Mouse (Mus musculus): ENCODE measurements around the gene Fjx1. TPM values are rescaled to one million over a fixed set of nuclear protein-coding genes. Genes with fewer than 3 reads are reported as not detected.

Fjx1 gene
- polyA plus RNA-seq, 1 experiment from 2014 or later, result 13.3 TPM

Other genes with a start within 250 kb of the Fjx1 start
- gene Trim44, start 44.7 kb downstream of the Fjx1 start, polyA plus RNA-seq (2016; fragmentation: Nextera tagmentation; extraction: Ambion mirVana), result 20.6 and 21.9 TPM in 2 replicates
- 0.20 and 0.38 TPM in 2 replicates for gene Pamr1, start 97.5 kb upstream of the Fjx1 start, polyA plus RNA-seq (2016; fragmentation: Nextera tagmentation; extraction: Ambion mirVana)
- gene Slc1a2, start 206.2 kb upstream of the Fjx1 start, polyA plus RNA-seq (2016; fragmentation: Nextera tagmentation; extraction: Ambion mirVana), result 2.6 and 2.7 TPM in 2 replicates

Data from forebrain, embryonic 10.5 days (tissue).